Mouse (Mus musculus): Measurements from ENCODE around the gene Cxcl14.

DNA sequence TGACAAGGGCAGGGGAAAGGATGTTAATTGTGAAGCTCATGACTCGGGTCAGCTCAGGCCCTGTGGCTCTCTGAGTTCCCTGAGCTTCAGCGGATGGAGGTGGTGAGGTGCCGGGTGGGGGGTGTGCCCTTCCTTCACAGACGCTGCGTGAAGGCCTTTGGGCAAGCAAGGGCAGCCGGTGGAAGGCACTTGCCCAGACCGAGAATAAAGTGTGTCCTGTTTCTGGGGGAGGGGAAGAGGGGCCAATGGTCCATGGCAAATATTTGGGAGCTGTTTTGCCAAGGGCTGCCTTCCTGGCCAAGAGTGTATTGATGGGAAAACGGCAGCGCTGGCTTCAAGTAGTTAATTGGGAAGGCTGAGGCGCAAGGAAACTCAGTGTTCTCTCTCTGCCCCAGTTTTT, 1.4 kb downstream of the Cxcl14 start:
- no peak for TF ChIP-seq CTCF (IDR thresholded peaks at IDR 0.05; ENCODE audit: control insufficient read depth, insufficient read depth, low read length)
- no peak for TF ChIP-seq POLR2A (IDR thresholded peaks at IDR 0.05; ENCODE audit: borderline replicate concordance, control insufficient read depth, low read depth, low read length)
